Mouse (Mus musculus): ENCODE data around the gene Sars2.

Gene Sars2

DNA sequence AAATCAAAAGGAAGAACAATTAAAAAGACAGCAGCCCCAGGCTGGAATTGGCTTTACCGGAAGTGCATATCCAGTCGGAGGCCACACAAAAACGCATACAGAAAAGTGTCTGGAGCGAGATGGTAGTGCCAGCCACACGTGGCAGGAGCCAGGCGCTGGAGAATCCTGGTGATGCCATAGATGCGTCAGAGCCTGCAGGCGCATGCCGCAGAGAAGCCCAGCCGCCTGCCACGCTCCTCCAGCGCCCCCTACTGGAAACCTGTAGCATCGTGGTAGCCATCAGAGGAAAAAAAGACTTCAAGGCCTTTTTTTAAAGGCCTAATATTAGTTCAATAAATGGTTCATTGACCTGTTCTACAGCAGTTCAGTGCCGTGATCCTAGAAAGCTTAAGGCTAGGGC is 15.2 kb upstream of the Sars2 start:
- peak; percentile 73 for DNase-seq (ENCODE audit: low spot score)

- no peak for DNase-seq (ENCODE audit: low spot score)
Measured at GRCm38 (mm10) chr7:28727649-28728340, 14.0 kb upstream of the Sars2 start.

DNA sequence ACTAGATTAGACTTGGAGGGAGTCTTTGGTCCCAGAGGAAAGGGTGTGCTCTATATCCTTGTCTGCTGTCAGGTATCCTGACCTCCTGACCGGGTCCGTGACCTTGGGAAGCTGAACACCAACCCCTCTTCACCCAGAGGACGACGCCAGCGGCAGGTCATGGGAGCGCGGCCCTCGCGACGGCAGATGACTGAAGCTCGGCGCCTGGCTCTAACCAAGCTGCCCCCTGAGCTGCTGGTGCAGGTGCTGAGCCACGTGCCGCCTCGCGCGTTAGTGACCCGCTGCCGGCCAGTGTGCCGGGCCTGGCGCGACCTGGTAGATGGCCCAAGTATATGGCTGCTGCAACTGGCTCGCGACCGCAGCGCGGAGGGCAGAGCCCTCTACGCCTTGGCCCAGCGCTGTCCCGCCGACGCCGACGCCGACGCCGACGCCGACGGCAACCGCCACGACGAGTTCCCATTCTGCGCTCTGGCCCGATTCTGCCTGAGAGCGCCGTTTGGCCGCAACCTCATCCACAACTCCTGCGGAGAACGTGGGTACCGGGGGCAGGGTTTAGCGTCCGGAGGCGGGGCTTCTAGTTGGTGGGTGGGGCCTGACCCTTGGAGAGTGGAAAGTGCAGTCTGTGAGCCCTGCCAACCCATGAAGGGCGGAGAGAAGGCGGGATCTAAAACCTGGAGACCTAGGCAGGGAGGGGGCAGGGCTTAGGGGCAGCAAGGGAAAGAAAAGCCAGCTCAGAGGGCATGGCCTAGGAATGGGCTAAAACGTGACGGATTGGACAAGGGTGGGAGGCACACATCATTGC is 9.2 kb upstream of the Sars2 start:
- peak; percentile 71 for DNase-seq (ENCODE audit: low spot score)

GRCm38 (mm10) chr7:28733211-28733610 is 8.6 kb upstream of the Sars2 start:
- DNase-seq (ENCODE audit: low spot score) = no peak

DNA sequence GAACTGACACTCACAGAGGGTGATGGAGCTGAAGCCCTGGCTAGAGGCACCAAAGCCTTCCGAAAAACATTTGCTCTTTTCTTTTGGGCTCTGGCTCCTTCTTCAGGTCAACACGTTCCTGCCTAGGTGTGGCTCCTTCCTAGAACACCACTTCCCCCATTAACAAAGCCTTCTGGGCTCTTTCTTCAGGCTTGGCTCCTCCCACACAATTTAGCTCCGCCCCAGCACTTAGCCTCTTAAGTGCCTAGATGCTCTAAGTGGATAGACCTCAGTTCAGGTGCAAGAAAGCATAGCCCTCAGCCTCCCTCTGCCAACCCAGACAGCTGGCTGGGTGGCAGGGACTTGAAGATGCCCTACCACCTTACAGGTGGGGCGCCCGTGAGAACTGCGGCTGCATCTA is 6.1 kb upstream of the Sars2 start:
- DNase-seq (ENCODE audit: low spot score) = no peak

GRCm38 (mm10) chr7:28739829-28740228 is 2.0 kb upstream of the Sars2 start:
- DNase-seq (ENCODE audit: low spot score) = no peak

GRCm38 (mm10) chr7:28740949-28741348 is 843 bp upstream of the Sars2 start:
- no peak for DNase-seq (ENCODE audit: low spot score)

GRCm38 (mm10) chr7:28741368-28741708 is 454 bp upstream of the Sars2 start:
- DNase-seq (ENCODE audit: low spot score) = peak; percentile 16

GRCm38 (mm10) chr7:28749935-28750334 is 8.1 kb downstream of the Sars2 start:
- DNase-seq (ENCODE audit: low spot score) = no peak

DNA sequence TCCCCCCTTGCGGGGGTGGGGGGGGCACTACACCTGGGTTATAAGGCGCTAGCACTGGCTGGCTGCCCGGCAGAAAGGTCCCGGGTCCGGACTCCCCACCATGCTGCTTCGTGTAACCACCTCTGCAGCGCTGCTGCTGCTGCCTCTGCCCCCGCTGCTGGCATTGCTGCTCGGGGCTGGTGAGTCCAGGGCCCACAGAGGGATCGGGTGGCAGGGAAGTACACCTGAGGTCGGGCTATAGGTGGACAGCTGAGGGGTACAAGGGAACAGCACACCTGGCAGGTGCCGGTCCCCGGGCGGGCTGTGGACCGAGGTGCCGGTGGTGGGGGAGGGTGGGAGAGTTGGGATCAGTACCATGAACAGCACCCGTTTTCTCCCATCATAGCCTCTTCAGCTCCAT is 14.3 kb downstream of the Sars2 start, which contains the start of gene Ccer2:
Gene Ccer2 (plus strand): TSS at position 96 of the 400 bp plus-strand sequence.
- no peak for DNase-seq (ENCODE audit: low spot score)

GRCm38 (mm10) chr7:28758623-28759022 is 16.8 kb downstream of the Sars2 start:
- no peak for DNase-seq (ENCODE audit: low spot score)

DNA sequence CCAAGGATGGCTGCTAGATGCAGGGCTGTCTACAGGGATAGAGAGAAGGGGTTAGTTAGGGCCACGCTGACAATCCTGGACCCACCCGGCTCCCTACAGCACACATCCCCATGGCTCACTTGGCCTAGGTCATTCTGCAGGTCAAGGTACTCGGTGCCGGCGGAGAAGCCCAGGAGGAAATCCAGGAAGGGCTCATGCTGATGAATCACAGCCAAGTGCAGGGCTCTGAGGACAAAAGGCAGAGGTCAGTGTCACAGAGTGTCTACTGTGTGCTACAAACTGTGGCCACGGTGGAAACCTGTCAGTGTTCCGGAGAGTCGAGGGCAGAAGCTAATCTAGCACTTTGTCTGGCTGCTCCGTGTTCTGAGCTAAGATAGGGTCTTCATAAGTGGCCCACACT is 20.1 kb downstream of the Sars2 start:
- DNase-seq (ENCODE audit: low spot score) = no peak

GRCm38 (mm10) chr7:28765211-28765610 is 23.4 kb downstream of the Sars2 start:
- no peak for DNase-seq (ENCODE audit: low spot score)

DNA sequence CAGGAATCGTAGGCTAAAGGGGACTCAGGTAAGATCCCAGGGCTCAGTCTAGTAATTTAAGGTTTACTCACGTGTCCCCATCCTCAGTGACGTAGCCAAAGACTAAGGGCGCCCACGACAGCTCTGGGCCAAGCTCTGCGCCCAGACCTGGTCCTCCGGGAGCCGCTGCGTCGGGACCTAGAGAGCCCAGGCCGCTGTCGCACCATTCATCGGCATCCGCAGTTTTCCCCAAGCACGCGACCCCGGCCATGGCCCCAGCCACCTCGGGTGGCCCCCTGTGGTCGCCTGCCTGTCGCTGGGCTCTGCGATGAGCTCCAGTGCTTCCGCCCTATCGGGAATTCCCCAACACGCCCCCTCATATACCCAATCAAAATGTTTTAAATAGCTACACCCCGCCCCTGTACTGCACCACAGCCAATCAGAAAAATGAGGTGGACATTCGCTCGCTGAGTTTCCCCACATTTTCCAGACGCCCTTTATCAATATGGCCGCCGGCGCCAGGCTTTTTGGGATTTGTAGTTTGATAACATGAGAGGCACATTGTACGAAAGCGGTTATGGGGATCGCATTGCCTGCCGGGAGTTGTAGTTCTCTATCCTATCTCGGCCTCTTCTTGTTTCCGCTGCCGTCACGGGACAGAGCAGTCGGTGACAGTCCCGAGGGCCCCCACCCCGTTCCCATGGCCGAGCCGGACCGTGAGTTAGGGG is 24.5 kb downstream of the Sars2 start, which contains the start of gene Sirt2:
Gene Sirt2 (plus strand): TSS at position 563 of the 707 bp plus-strand sequence.
- peak; percentile 93 for DNase-seq (ENCODE audit: low spot score)

GRCm38 (mm10) chr7:28766910-28767309 is 25.1 kb downstream of the Sars2 start:
- DNase-seq (ENCODE audit: low spot score) = no peak

DNA sequence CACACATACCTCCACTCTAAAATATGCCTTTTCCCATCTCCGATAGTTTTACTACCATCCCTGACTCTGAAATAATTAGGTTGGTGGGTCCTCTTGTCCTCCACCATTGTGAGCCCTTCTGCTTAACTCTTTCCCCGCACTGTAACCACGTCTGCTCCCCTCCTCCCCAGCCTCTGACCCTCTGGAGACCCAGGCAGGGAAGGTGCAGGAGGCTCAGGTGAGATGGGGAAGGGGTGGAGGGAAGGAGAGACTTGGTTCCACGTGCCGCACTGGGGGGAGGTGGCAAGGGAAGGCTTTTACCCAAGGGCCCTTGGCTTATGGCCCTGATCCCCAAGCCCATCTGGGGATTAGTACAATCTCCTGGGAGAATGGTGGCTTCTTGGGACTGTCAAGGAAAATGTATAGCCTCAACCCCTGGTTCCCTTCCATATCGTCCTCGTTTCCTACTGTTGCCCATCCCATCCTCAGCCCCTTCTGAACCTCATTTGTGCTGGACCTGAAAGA is 25.7 kb downstream of the Sars2 start, which contains the start of gene Nfkbib:
Gene Nfkbib (minus strand): TSS at position 51 of the 504 bp plus-strand sequence.
- no peak for DNase-seq (ENCODE audit: low spot score)

DNA sequence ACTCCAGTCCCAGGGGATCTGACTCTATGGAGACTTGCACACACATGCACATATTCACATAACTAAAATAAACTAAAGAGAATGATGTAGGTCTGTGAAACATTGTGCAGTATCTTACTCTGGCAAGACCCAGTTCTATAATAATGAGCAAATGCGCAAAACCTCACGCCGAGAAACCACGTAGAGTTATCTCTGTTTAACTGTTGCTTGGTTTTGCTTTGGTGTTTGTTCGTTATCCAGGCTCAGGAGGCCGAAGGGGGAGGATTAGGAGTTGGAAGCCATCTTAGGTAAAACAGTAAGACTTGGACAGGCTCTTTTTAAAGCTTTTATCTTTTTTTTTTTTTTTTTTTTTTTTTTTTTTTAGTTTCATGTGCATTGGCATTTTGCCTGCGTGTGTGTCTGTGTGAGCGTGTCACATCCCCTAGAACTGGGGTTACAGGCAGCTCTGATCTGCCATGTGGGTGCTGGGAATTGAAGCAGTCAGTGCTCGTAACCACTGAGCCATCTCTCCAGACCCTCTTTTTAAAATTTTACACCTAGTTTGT is 27.7 kb downstream of the Sars2 start:
- DNase-seq (ENCODE audit: low spot score) = no peak

DNA sequence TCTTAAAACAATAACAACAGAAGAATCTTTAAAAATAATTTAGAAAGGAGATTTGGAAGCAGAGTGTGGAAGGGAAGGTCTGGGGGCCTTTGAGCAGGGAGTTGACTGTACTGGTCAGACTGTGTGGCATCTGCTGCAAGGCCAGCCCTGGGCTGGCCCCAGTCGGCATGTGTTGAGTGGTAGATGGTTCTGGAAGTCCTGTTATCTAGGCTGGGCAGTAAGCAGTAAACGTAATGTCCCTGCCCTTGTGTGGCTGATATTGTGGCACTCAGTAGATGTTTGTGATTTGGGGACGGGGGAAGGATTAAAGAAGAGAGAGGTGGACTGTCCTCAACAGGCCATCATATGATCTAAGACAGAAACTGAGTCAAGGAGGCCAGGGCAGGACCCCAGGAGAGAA is 28.5 kb downstream of the Sars2 start:
- DNase-seq (ENCODE audit: low spot score) = no peak

DNA sequence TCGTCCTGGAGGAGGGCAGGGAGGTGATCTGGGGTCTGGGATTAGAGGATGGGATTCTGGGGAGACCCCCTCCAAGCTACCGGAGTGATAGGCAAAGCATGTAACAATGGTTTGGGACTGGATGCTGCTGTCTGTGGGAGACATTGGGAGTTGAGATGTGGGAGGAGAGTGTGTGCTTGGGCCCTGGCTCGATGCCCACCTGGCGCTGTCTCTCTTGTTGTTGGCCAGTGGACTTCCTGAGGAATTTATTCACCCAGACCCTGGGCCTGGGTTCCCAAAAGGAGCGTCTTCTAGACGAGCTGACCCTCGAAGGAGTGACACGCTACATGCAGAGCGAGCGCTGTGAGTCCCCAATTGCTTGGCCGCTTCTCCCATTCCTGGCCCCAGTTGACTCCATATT is 30.1 kb downstream of the Sars2 start:
- DNase-seq (ENCODE audit: low spot score) = peak; percentile 25

GRCm38 (mm10) chr7:28773163-28773562 is 31.4 kb downstream of the Sars2 start:
- no peak for DNase-seq (ENCODE audit: low spot score)

DNA sequence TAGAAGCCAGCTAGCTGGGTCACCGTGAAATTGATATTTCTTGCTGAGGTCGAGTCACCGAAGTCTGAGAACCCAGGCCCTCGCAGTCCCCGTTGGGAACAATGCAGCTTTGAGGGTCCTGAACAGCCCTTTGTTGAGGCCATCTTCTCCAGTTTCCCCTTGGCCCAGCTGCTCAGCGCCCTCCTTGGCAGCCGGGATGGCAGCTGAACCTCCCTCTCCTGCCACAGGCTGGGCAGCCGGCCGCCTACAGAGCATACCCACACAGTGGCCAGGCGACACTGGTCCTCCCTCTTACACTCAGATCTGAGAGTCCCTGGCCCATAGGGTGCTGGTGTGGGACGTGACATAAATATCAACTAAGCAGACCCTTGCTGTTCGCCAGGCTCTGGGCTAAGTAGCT is 32.4 kb downstream of the Sars2 start:
- DNase-seq (ENCODE audit: low spot score) = no peak

- no peak for DNase-seq (ENCODE audit: low spot score)
Measured at GRCm38 (mm10) chr7:28775129-28775528, 33.3 kb downstream of the Sars2 start.

All from ovary, postnatal 36 days (tissue).